Mouse (Mus musculus): ENCODE results near the gene Mtrex. TPM values are rescaled to one million over a fixed set of nuclear protein-coding genes. Genes with fewer than 3 reads are reported as not detected.
A peak's percentile ranks its signal among the peaks of the same experiment; 100 is the strongest.

The Mtrex gene
- total RNA-seq (2021), result 10 to 100 TPM; 29.5 to 33.1 TPM

DNA sequence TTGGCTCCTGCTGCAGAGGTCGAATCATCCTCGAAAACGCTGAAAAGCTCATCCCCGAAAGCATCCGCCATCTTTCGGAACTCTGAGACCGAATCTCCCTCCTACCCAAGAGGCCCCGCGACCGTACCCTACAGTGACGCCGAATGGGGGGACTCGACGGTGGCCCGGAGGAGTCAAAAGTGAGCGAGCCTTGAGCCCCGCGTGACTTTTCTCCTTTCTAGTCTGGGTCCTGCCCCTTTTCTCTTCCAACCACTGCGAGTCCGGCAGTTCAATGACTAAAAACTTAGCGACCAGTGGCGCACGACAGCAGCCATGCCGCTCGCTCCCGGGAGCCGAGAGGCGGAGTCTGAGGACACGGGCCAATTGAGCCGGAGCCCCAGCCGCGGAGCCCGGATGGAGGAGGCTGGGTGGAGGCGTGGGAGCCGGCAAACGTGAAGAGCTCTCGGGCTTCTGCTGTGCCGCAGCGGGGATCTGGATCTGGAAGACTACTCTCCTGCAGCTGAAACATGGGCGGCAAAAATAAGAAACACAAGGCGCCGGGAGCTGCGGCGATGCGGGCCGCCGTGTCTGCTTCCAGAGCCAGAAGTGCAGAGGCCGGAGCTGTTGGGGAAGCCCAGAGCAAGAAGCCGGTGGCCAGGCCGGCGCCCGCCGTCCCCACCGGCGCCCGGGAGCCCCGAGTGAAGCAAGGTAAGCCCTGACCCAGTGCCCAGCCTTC is at the start of gene Mtrex, which contains the start of gene Dhx29:
Gene Mtrex, minus strand, starts transcription at position 112 of the 715 bp plus-strand sequence.
Gene Dhx29, plus strand, starts transcription at position 168 of the 715 bp plus-strand sequence.
- DNase-seq, result peak; percentile 99

DNA sequence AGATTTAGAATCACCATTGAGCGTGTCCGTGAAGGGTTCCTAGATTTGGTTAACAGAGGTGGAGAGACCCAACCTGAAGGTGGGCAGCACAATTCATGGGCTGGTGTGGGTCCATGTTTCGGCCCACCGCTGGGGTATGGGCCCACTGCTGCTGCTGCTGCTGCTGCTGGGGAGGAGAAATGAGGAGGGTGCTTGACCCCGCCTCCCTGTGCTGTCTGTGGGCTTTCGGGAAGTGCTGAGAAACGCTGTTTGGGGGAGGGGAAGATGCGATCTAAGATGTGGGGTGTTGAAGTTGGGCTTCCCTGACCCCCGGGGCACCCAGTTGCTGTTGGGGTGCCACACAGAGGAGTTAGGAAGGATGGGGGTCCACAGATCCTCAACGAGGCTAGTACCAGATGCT is 49.5 kb upstream of the Mtrex start:
- no peak for DNase-seq

DNA sequence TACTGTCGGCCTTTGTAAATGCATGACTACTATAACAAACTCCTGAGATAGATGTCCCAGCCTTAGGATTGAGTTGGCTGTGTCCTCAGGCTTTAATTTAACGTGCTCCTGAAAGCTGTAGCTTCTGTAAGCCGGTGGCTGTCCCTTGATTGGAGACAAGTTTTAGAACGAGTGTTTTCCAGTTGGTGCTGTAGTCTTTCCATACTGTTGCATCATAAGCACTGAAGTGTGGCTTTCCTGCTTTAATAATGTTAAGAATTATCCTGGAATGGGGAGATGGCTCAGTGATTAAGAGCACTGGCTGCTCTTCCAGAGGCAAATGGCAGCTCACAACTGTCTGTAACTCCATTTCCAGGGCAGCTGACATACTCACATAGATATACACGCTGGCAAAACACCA is 40.1 kb upstream of the Mtrex start:
- DNase-seq, result no peak

DNA sequence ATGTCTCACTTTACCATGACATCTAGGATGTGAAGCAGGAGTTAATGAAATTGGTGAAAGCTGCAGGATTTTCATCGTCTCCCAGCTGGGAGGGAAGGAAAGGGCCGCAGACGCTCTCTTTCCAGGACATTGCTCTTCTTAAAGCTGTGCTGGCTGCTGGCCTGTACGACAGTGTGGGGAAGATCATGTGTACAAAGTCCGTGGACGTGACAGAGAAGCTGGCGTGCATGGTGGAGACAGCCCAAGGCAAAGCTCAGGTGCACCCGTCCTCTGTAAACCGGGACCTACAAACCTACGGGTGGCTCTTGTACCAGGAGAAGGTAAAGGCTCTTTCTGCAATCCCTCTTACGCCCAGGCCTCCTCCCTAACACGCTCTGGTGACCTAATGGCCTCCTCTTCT is 37.2 kb upstream of the Mtrex start:
- no peak for DNase-seq

DNA sequence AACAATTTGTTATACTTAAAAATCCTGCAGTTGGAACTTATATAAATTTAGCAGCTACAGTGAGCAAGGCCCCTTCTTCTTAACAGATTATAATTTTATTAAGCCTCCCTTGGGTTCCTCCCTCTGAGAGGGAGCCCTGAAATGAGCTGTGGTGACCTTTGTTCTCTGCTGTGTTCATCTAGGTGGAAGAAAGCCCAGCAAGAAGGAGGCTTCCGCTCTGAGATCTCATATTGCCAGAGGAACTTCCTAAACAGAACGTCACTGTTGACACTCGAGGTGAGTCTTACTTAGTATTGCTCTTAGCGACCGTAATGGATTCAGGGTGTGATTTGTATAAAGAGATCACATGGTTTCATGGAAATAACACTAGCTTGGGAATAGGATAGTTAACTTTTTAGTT is 35.9 kb upstream of the Mtrex start:
- DNase-seq, result no peak

DNA sequence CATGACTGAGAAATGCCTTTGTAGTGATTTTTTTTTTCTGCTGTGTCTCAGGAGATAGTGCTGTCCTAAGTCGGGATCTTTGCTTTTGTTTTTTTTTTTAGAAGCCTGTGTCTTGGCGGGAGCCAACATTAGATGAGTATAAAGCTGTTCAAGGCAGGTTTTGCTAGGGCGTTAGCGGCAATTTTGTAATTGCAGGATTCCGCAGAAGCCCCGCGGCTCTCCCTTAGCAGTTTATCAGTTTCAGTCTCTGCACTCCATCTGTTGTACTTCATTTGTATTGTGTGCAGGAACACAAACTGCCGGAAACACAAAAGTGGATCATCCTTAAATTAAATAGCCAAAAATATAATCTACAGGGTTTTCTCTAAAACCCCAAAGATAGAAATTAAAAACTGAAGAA is 26.9 kb upstream of the Mtrex start:
- no peak for DNase-seq

DNA sequence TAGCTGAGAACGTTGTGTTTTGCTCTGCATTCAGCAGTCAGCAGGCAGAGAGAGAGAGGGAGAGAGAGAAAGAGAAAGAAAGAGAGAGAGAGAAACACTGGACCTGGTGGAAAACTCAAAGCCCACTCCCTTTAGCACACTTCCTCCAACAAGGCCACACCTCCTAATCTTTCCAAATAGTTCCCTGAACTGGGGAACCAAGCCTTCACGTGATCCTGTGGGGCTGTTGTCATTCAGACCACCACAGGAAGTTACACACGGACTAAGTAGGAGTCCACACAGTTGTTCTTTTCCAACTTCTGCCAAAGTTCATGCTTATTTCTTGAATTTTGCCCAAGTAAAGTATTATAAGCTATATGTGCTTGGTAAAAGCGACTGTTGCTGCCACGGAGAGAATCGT is 18.7 kb upstream of the Mtrex start:
- DNase-seq, result no peak

DNA sequence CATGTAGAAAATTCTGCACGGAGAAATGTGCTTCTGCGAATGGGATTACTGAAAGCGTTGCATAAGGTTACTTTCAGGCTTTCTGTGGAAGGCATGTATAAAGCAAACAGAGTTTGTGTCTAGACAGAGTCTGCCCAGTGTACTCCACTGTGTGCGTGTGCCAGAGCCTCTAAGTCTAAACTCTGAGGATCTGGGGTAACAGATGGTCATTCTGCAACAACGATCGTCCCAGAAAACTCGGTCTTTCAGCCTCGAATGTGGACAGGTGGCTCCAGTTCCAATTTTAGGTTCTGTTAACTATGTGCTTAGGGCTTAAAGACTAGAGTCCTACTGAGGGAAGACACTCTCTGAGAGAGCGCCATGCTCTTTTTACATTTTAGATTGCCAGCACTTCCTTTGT is 18.1 kb upstream of the Mtrex start:
- no peak for DNase-seq

DNA sequence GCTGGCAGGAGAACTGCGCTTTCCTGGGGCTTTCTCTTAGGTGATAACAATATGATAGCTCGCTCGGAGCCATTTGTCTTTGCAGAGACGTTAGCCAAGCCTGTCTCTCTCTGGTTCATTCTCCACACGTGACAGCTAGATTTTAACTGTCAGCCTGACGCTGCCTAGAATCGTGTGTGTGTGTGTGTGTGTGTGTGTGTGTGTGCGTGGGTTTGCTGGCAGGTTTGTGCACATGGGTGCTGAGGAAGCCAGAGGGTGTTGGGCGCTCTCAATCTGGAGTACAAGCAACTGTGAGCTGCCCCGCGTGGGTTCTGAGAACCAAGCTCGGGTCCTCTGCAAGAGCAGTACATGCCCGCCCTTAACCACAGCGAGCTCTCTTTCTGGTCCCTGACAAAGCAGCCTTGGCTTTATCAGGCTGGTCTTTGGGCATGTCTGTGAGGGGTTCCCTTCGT is 14.7 kb upstream of the Mtrex start:
- no peak for DNase-seq

DNA sequence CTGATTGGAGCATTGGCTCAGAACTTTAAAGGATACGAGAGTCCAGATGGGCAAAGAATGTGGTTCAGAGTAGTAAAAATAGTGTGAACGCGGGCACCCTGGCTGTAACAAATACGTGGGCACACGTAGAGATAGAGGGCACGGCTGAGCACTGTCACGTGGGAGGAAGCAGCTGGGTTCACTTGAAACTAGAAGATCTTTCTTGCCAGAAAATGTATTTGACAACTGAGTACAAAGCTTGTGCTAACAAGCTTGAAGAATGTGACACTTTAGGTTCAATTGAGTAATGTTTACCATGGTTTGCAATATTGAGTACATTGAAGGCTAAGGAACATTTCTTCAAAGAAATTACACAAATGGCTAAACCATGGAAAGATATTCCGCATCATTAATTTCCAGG is 10.9 kb upstream of the Mtrex start:
- DNase-seq, result no peak

DNA sequence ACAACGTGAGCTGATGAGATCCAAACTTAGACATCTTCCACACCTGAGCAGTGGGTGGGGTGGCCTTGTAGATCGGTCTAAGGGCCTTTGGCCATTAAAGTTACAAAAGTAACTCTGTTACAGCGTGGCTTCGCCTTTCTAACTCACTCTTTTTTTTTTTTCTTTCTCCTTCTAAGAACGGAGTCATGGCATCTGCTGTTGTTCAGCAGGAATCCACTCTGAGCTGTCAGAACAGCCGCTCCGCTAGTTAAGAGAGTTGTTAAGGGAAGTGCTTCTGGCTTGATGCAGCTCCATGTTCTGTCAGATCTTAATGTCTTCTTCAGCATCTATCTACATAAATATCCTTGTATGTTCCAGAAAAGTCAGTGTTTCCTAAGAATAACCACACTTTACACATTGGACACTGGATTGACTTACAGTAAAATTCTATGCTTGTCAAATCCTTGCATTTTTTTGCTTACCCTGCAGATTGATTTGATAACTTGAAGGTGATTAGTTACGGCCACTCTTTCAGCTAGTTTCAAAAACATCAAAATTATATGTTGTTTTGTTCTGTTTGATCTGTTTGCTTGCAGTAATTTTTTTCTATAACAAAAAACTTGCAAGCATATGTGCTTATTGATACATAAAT is 955 bp upstream of the Mtrex start:
- no peak for DNase-seq

DNA sequence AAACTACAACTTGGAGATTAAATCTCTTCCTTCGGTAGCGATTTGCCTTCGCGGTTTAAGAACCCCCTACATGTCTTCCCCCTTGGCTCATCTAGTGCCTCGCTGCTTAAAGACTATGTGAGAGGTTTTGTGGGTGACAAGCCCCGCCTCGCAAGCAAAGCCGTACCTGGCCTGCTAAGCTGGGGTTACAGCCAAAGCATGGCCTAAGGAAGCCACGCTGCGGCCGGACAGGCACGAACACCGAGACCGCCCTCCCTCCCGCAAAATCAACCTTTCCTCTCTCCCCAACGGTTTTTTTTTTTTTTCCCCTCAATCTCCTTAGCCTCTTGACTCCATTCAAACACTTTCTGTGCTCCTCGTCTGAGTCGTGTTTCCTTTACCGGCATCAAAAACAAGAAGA is 402 bp downstream of the Mtrex start:
- DNase-seq, result peak; percentile 31

DNA sequence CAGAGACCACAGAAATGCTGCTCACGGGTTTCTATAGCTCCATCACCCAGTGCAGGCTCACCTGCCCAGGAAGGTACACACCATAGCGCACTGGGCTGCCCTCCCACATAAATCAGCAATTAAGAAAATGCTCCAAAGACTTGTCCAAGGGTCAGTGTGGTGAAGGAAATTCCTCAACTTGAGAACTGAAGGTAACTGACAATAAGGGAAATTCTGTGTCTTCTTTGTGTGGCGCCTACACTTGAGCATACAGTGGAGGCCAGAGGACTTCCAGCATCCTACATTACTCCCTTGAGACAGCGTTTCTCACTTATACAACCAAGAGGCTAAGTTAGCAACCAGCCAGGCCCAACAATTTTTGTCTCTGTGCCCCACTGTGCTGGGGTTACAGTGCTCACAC is 1.2 kb downstream of the Mtrex start:
- DNase-seq, result no peak

DNA sequence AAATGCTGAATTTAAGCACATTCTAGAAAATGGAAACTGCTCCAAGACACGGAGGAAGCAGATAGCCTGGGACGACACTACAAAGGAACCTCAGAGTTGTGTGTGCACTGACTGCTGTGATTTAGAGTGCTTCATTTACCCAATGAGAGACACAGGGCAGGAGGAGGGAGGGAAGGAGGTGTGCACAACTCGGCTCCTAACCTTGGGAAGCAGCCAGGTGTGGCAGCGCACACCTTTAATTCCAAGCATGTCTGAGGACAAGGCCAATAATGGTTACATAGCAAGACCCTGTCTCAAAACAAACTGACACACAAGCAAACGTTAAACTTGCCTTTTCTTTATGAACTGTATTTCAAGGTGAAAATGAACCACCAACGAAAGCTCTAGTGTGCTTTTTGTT is 1.9 kb downstream of the Mtrex start:
- no peak for DNase-seq

DNA sequence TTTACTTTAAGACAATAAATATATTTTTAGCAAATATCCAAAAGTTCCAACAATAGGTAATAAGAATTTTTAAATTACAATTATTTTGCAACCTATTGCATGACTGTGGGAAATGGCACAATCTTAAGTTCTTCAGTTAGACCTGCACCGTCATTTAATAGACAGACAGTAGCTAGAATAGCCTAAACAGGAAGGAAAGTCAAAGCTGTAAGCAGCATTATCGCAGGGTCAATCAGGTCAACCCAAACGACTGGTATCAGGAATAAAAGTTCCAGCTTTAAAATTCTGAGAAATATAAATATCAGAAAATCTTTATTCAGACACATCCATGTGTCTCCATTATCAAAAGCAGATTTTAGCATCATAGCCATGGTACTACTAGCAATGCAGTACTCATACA is 6.3 kb downstream of the Mtrex start:
- no peak for DNase-seq

DNA sequence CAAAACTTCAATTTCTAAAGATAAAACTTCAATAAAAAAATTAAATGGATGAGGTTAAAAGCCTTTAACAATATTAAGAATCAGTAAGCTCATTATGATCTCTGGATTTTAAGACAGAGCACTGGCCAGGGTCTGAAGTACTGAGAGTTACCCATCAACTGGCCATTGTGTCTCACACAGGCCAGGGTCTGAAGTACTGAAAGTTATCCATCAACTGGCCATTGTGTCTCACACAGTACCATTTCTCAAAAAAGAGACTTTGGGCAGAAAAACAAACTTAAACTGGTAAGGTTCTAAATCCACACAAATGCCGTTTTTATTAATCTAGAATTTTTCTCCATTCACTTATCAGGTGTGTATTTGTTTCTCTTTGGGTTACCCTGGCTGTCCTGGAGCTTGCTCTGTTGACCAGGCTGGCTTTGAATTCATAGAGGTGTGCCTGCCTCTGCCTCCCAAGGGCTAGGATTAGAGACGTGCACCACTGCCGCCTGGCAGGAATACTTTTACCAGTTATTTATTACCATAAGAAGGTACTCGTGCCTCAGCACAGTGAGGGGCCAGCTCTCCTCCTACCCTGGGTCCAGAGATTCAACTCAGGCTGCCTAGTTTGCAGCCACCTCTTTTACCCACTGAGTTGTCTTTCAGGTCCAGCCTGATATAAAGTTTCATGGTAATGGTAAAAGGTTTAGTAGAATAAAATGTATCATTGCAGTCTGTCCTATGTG is 7.9 kb downstream of the Mtrex start:
- DNase-seq, result no peak

DNA sequence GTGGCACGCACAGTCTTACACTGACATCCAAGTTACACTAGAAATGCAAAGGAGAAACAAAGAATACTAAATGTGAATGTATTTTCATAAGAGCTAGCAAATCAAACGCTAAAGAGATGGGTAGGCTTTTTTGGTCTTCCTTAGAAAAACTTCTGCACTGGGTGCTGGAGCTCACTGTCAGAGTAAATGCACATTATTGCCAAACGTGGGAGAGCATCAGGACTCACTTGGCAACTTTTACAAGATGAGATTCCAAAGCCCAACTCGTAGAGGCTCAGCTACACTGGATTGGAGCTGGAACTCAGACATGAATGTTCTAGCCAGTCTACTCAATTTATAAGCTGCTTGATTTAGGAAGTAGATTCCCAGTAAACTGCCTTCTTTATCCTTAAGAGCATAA is 16.8 kb downstream of the Mtrex start:
- no peak for DNase-seq

DNA sequence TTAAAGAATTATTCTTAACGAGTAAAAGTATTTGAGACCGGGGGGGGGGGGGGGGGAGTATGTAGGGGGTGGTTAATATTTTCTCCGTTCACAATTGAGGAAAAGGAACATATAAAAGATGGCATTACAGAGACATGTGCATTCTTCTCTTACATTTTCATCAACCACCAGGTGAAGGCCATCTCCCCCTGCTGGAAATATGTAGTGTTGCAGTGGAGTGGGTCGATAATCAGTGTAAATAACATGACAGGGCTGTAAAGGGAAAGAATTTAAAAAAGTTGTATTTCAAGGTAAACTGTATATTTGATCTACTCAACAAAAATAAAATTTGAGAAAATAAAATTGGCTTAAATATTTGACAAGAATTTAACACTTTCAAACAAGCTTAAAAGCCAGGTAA is 17.5 kb downstream of the Mtrex start:
- peak; percentile 57 for DNase-seq

DNA sequence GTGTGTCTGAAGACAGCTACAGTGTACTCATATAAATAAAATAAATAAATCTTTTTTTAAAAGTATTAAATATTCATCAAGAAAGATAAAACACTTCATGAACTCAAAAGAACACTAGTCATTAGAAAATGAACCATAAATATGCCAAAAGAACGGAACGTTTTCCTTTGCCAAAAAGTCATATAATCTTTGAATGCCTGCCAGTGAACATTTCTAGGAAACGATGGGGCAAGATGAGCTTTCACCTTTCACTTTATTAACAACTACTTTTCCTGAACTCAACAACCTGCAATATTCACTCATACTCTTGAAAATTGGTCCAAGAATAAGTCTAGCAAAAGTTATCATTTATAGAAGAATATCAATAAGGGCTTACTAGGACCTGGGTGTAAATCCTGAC is 25.0 kb downstream of the Mtrex start:
- no peak for DNase-seq

DNA sequence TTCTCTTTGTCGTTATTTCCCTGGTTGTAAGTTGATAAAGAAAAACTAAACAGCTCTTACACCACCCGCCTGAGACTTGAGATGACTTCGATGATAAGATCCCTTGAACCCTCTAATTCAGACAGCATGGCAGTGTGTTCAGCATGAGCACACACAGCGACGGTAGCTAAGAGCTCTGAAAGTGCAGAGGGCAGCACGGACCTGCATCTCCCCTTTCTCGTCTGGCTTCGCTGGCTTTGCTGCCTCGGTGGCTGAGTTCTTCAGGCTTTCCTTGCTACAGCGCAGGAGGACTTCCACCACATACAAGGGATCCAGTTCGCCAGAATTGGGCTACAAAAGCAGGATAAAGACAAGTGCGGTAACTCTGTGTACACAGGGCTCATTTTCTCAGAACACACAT is 40.0 kb downstream of the Mtrex start:
- no peak for DNase-seq

DNA sequence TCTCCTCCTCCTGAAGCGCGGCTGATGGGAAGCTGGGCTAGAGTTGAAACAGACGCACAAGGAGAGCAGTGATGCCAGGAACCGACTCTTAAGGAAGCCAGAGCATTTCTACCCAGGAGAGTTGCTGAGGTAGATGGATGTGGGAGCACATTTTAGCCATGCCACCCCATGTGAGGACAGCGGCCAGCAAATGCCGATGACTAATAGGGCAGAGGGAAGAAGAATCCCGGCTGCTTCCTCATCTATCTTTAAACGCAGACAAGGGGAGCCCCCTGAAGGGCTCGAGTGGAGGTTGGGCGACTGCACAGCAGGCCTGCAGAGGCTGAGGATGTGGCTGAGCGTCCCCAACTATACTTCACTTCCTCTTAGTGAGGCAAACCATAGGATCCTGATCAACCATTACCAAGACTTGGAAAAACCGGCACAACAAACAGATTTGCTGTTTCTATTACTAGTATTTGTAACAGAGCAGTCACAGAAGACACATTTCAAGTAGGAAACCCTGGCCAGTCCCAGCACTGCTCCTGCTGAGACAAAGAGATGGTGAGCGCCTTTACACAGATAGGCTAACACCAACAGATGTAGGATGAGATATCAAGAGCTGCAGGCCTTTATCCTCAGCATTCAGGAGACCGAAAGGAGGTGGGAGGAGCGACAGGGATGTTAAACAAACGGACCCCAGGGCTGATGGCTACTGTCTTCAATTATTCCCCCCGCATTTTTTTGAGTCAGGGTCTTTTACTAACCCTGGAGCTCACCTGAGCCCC is 55.5 kb downstream of the Mtrex start:
- DNase-seq, result no peak

DNA sequence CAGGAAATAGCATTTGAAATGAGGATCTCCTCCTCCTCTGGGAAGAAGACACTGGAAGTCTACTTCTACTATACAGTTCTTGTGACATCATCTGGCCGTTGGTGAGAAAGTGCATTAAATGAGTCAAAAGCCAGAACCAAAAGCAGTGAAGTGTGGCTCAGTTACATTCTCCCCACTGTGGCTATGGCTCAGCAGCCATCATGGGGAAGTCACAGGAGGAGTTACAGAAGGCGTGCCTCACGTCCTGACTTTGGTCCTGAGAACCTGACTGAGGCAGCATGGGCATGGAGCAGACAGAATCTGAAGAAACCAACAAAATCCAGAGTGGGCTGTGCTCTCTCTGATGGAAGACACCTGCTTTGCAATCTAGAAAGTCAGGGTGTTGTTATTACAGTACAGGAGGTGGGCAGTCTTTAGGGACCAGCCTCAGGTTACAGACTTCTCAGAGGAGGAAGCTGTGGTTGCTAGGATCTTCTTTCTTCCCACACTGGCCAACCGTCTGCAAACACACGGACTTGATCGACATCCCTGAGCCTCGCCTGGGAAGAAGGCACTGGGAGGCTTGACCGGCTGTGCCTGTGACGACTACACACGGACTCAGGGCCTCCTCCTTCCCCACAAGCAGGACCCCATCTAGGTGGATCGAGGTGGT is 57.0 kb downstream of the Mtrex start:
- no peak for DNase-seq
